Mouse (Mus musculus) liver, postnatal 0 days (tissue): ENCODE results near the gene Hhipl1.

Experiments used
- CTCF ChIP-seq: sonication (generic); IDR thresholded peaks from 2 replicates; pipeline ENCODE4 v1.5.1; 2016; ENCODE audit warnings: antibody characterized with exemption, low read depth
- EP300 ChIP-seq: IDR thresholded peaks from 2 replicates; pipeline ENCODE4 v1.6.1; 2016; ENCODE audit warnings: antibody characterized with exemption, low read depth, mild to moderate bottlenecking

GRCm38 (mm10) chr12:108371429-108371765 is 65.3 kb downstream of the Hhipl1 start:
- TF ChIP-seq EP300 (no peak), CTCF (no peak)
